Mouse (Mus musculus) heart, adult 2 months (tissue): ENCODE data around the gene Gm15557.

ENCODE experiments used
- CTCF ChIP-seq: fragments of 200-600 bp; IDR thresholded peaks from 2 replicates; pipeline ENCODE4 v1.8.1; 2022; ENCODE audit warnings: antibody characterized with exemption, mild to moderate bottlenecking, moderate library complexity
- POLR2A ChIP-seq: fragments of 200-500 bp; IDR thresholded peaks from 2 replicates; pipeline ENCODE4 v1.6.1; 2011; ENCODE audit warnings: mild to moderate bottlenecking, low read depth, low read length, control low read depth; ENCODE audit not compliant: insufficient read depth

- no peak for TF ChIP-seq CTCF
- no peak for TF ChIP-seq POLR2A
Observed at GRCm38 (mm10) chr2:155947390-155948002, 7.0 kb downstream of the Gm15557 start.
